Mouse (Mus musculus) CH12.LX (cell line): ENCODE measurements around the gene Mansc4. TPM values are rescaled to one million over a fixed set of nuclear protein-coding genes. Genes with fewer than 3 reads are reported as not detected.

ENCODE experiments used
- DNase-seq: peaks from one replicate; pipeline ENCODE4 v3.0.0-alpha.2; 2013; ENCODE audit errors: extremely low read depth
- H3K27ac ChIP-seq: 2 replicates; pipeline ENCODE4 v1.5.1; 2012; ENCODE audit warnings: low read depth, mild to moderate bottlenecking, control low read depth, moderate library complexity; ENCODE audit not compliant: insufficient read depth
- H3K27me3 ChIP-seq: replicated peaks from 2 replicates; pipeline ENCODE3; 2012; ENCODE audit warnings: inconsistent platforms
- H3K36me3 ChIP-seq, 2 experiments: replicated peaks in 1 of 2; 2 replicates each; pipeline versions ENCODE3 to v1.6.1; 2012; ENCODE audit warnings: inconsistent platforms in 1 of 2, low read length in 1 of 2, mild to moderate bottlenecking in 1 of 2, mixed read lengths in 1 of 2, moderate library complexity in 1 of 2; ENCODE audit not compliant: control insufficient read depth in 1 of 2, insufficient read depth in 1 of 2
- H3K4me1 ChIP-seq, 2 experiments: 2 replicates each; pipeline ENCODE4 v1.6.1; 2012; ENCODE audit warnings: inconsistent platforms in 1 of 2, moderate library complexity in 1 of 2; ENCODE audit not compliant: insufficient read depth in 2 of 2, control insufficient read depth in 1 of 2
- H3K4me2 ChIP-seq: 2 replicates; pipeline ENCODE4 v1.6.1; 2012; ENCODE audit warnings: low read depth, mild to moderate bottlenecking, control low read depth; ENCODE audit not compliant: poor library complexity, insufficient read depth, severe bottlenecking
- H3K4me3 ChIP-seq, 3 experiments: fragments of 150-350 bp in 1 of 3; sonication (generic) in 1 of 3; replicated peaks in 1 of 3; 2 replicates each; pipeline versions ENCODE3 to v1.5.1; 2011 to 2012; ENCODE audit warnings: low read depth in 2 of 3, low read length in 2 of 3, mild to moderate bottlenecking in 2 of 3, moderate library complexity in 2 of 3, control low read depth in 1 of 3, improper control_type of control experiment in 1 of 3, inconsistent platforms in 1 of 3, mixed read lengths in 1 of 3; ENCODE audit not compliant: poor library complexity in 1 of 3
- H3K79me2 ChIP-seq: replicated peaks from 2 replicates; pipeline ENCODE4 v1.6.1; 2012; ENCODE audit warnings: mild to moderate bottlenecking, moderate library complexity; ENCODE audit not compliant: control insufficient read depth, poor library complexity, insufficient read depth, severe bottlenecking; ENCODE audit errors: extremely low read depth
- H3K9ac ChIP-seq: 2 replicates; pipeline ENCODE4 v1.6.1; 2012; ENCODE audit warnings: low read depth, mild to moderate bottlenecking, control low read depth, moderate library complexity; ENCODE audit not compliant: insufficient read depth
- H3K9me3 ChIP-seq: replicated peaks from 2 replicates; pipeline ENCODE3; 2012; ENCODE audit warnings: low read length, inconsistent platforms, mixed read lengths
- BHLHE40 ChIP-seq: IDR thresholded peaks from 2 replicates; pipeline ENCODE4 v1.6.1; 2011; ENCODE audit warnings: mild to moderate bottlenecking, low read depth, low read length, improper control_type of control experiment
- CTCF ChIP-seq, 2 experiments: IDR thresholded peaks in 1 of 2; conservative IDR thresholded peaks in 1 of 2; 2 replicates each; pipeline ENCODE4 v1.5.1; 2011 to 2012; ENCODE audit warnings: low read depth in 2 of 2, low read length in 2 of 2, improper control_type of control experiment in 1 of 2, inconsistent platforms in 1 of 2, mild to moderate bottlenecking in 1 of 2, moderate library complexity in 1 of 2
- E2F4 ChIP-seq: IDR thresholded peaks from 2 replicates; pipeline ENCODE4 v1.6.1; 2011; ENCODE audit warnings: low read depth, low read length, improper control_type of control experiment; ENCODE audit not compliant: insufficient replicate concordance
- EP300 ChIP-seq: IDR thresholded peaks from 2 replicates; pipeline ENCODE4 v1.6.1; 2011; ENCODE audit warnings: low read length, improper control_type of control experiment
- ETS1 ChIP-seq: conservative IDR thresholded peaks from 2 replicates; pipeline ENCODE4 v1.6.1; 2012; ENCODE audit warnings: low read depth, mild to moderate bottlenecking, inconsistent platforms, low read length, improper control_type of control experiment, moderate library complexity
- GABPA ChIP-seq: IDR thresholded peaks from 2 replicates; pipeline ENCODE4 v1.6.1; 2012; ENCODE audit warnings: low read depth, low read length, improper control_type of control experiment, inconsistent platforms; ENCODE audit not compliant: insufficient replicate concordance
- JUN ChIP-seq: IDR thresholded peaks from 2 replicates; pipeline ENCODE4 v1.6.1; 2011; ENCODE audit warnings: low read depth, mild to moderate bottlenecking, low read length, improper control_type of control experiment, moderate library complexity; ENCODE audit not compliant: insufficient read depth
- JUND ChIP-seq: conservative IDR thresholded peaks from 2 replicates; pipeline ENCODE4 v1.6.1; 2011; ENCODE audit warnings: low read depth, low read length, improper control_type of control experiment
- MAZ ChIP-seq: IDR thresholded peaks from 2 replicates; pipeline ENCODE4 v1.6.1; 2012; ENCODE audit warnings: low read depth, mild to moderate bottlenecking, inconsistent platforms, low read length, improper control_type of control experiment, moderate library complexity
- MEF2A ChIP-seq: IDR thresholded peaks from 2 replicates; pipeline ENCODE4 v1.6.1; 2014; ENCODE audit warnings: low read depth, mild to moderate bottlenecking, inconsistent platforms, low read length, improper control_type of control experiment, borderline replicate concordance
- MYC ChIP-seq: IDR thresholded peaks from 2 replicates; pipeline ENCODE4 v1.6.1; 2011; ENCODE audit warnings: low read depth, mild to moderate bottlenecking, improper control_type of control experiment, low read length
- NELFE ChIP-seq: IDR thresholded peaks from 2 replicates; pipeline ENCODE4 v1.6.1; 2011; ENCODE audit warnings: low read depth, low read length, improper control_type of control experiment
- NRF1 ChIP-seq: IDR thresholded peaks from 2 replicates; pipeline ENCODE4 v1.6.1; 2014; ENCODE audit warnings: low read depth, mild to moderate bottlenecking, inconsistent platforms, low read length, improper control_type of control experiment, moderate library complexity
- PAX5 ChIP-seq: IDR thresholded peaks from 2 replicates; pipeline ENCODE4 v1.6.1; 2012; ENCODE audit warnings: low read length, inconsistent platforms, mixed read lengths
- RAD21 ChIP-seq: IDR thresholded peaks from 2 replicates; pipeline ENCODE4 v1.6.1; 2011; ENCODE audit warnings: low read depth, mild to moderate bottlenecking, low read length, improper control_type of control experiment, moderate library complexity
- RCOR1 ChIP-seq: conservative IDR thresholded peaks from 2 replicates; pipeline ENCODE4 v1.6.1; 2012; ENCODE audit warnings: low read depth, mild to moderate bottlenecking, inconsistent platforms, low read length, improper control_type of control experiment
- SIN3A ChIP-seq: IDR thresholded peaks from 2 replicates; pipeline ENCODE4 v1.6.1; 2012; ENCODE audit warnings: low read length, improper control_type of control experiment, inconsistent platforms
- SMC3 ChIP-seq: IDR thresholded peaks from 2 replicates; pipeline ENCODE4 v1.6.1; 2011; ENCODE audit warnings: low read depth, low read length, improper control_type of control experiment
- TBP ChIP-seq: conservative IDR thresholded peaks from 2 replicates; pipeline ENCODE4 v1.6.1; 2011; ENCODE audit warnings: low read depth, low read length, improper control_type of control experiment
- UBTF ChIP-seq: IDR thresholded peaks from 2 replicates; pipeline ENCODE4 v1.6.1; 2012; ENCODE audit warnings: low read depth, mild to moderate bottlenecking, inconsistent platforms, low read length, improper control_type of control experiment, moderate library complexity
- USF2 ChIP-seq: conservative IDR thresholded peaks from 2 replicates; pipeline ENCODE4 v1.6.1; 2011; ENCODE audit warnings: low read depth, low read length, improper control_type of control experiment
- ZKSCAN1 ChIP-seq: IDR thresholded peaks from 2 replicates; pipeline ENCODE4 v1.6.1; 2012; ENCODE audit warnings: low read depth, inconsistent platforms, low read length, improper control_type of control experiment, borderline replicate concordance
- ZMIZ1 ChIP-seq: IDR thresholded peaks from 2 replicates; pipeline ENCODE4 v1.6.1; 2012; ENCODE audit warnings: low read depth, mild to moderate bottlenecking, inconsistent platforms, low read length, improper control_type of control experiment
- dilution Hi-C: fragments of 300-500 bp; cut with MboI; formaldehyde crosslinking; loops from 2 replicates; pipeline ENCODE4 v1.14.3; 2020; ENCODE audit warnings: low sequenced_read_pairs; ENCODE audit not compliant: extremely low pct_unique_long_range_greater_than_20kb, extremely low pct_ligation_motif_present
- in situ Hi-C: fragments of 300-500 bp; cut with MboI; formaldehyde crosslinking; loops from 3 replicates; pipeline ENCODE4 v1.14.3; 2019; ENCODE audit warnings: low sequenced_read_pairs, low pct_ligation_motif_present, low pct_unique_long_range_greater_than_20kb, mixed read lengths
- polyA plus RNA-seq: library from polyadenylated mRNA; unstranded; fragments of >175 nt; gene quantifications from 2 replicates; pipeline ENCODE4 v1.2.1, GENCODE M21; 2012; ENCODE audit warnings: low read depth; ENCODE audit not compliant: insufficient read length
- total RNA-seq, 2 experiments: library from RNA; depleted of rRNA; stranded (reverse); fragments of 300-350 nt in 1 of 2; fragments of >200 nt in 1 of 2; gene quantifications; 2 replicates each; pipeline ENCODE4 v1.2.3; 2012 to 2014

The Mansc4 gene
- total and polyA plus RNA-seq, 3 experiments, result 0.20 TPM; not detected in 2

GRCm38 (mm10) chr6:147055374-147055977 lies 31.4 kb downstream of the Mansc4 start:
- dilution Hi-C loops, result no loop called here
- no peak for DNase-seq
- in situ Hi-C loops, result no loop called here
- no peak overlapping the region for H3K4me2 ChIP-seq
- H3K9me3 ChIP-seq, result no peaks in the 10 kb centered on the region
- H3K9ac ChIP-seq, result no peak overlapping the region
- no peaks in the 10 kb centered on the region for H3K27me3 ChIP-seq
- no peak for TF ChIP-seq RAD21
- TF ChIP-seq, all 38 proteins: peak for 0
- Histone ChIP-seq H3K4me1 (no peaks in the 10 kb centered on the region), H3K4me3 (no peak overlapping the region), H3K27ac (no peak overlapping the region), H3K79me2 (no peaks in the 10 kb centered on the region; the same call in none of the 2 replicates), H3K36me3 (peaks cover 74 to 97% of the 10 kb centered on the region in 2 experiments)

GRCm38 (mm10) chr6:147053785-147054646 lies 32.8 kb downstream of the Mansc4 start:
- Histone ChIP-seq H3K4me1 (no peaks in the 10 kb centered on the region), H3K27ac (no peak overlapping the region), H3K79me2 (no peaks in the 10 kb centered on the region; the same call in none of the 2 replicates), H3K9ac (no peak overlapping the region), H3K9me3 (no peaks in the 10 kb centered on the region), H3K4me3 (no peak overlapping the region), H3K27me3 (no peaks in the 10 kb centered on the region), H3K36me3 (peaks cover 73 to 97% of the 10 kb centered on the region in 2 experiments), H3K4me2 (no peak overlapping the region)
- no peak for DNase-seq
- in situ Hi-C loops, result no loop called here
- TF ChIP-seq SIN3A (no peak), NRF1 (no peak), ZMIZ1 (no peak), ETS1 (no peak), MAZ (no peak), PAX5 (no peak), CTCF (conservative IDR thresholded peaks at IDR 0.05 in 1 of 2, IDR thresholded peaks at IDR 0.05 in 1 of 2; ENCODE audit: low read depth in 2 of 2, low read length in 2 of 2) (no peak)
- dilution Hi-C loops, result no loop called here

DNA sequence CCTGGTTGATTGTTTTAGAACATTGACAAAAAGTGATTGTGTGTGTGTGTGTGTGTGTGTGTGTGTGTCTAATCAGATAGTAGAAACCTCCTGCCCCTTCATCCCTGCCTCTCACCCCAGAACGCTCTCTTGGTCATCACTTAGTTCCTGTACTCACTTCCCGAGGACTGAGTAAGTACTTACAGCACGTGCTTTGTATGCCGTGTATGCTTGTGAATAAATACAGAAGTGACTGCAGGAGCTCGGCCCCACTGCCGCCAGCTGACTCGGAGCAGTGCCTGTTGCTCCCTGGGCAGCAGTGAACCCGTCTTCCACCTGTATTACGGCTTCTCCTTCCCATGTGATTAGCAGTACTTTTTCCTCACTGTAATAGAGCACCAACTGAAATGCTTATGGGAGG lies 34.4 kb downstream of the Mansc4 start:
- Histone ChIP-seq H3K36me3 (peaks cover 75 to 98% of the 10 kb centered on the region in 2 experiments), H3K9me3 (no peaks in the 10 kb centered on the region), H3K27me3 (no peaks in the 10 kb centered on the region), H3K4me3 (no peak overlapping the region), H3K79me2 (no peaks in the 10 kb centered on the region; the same call in none of the 2 replicates), H3K9ac (no peak overlapping the region), H3K4me1 (no peaks in the 10 kb centered on the region), H3K4me2 (no peak overlapping the region), H3K27ac (no peak overlapping the region)
- TF ChIP-seq PAX5, result no peak
- no peak for TF ChIP-seq SMC3
- no peak for TF ChIP-seq TBP
- no peak for TF ChIP-seq USF2
- TF ChIP-seq GABPA, result no peak
- TF ChIP-seq BHLHE40, result no peak
- TF ChIP-seq NELFE, result no peak
- no peak for TF ChIP-seq MYC
- no peak for TF ChIP-seq JUN
- no peak for TF ChIP-seq ETS1
- no peak for TF ChIP-seq MEF2A
- TF ChIP-seq EP300, result no peak
- TF ChIP-seq RCOR1, result no peak
- TF ChIP-seq JUND, result no peak
- TF ChIP-seq ZKSCAN1, result no peak
- TF ChIP-seq UBTF, result no peak
- TF ChIP-seq CTCF (conservative IDR thresholded peaks at IDR 0.05 in 1 of 2, IDR thresholded peaks at IDR 0.05 in 1 of 2; ENCODE audit: low read depth in 2 of 2, low read length in 2 of 2), result no peak
- TF ChIP-seq ZMIZ1, result no peak
- no peak for TF ChIP-seq SIN3A
- no peak for TF ChIP-seq E2F4
- in situ Hi-C loops, result no loop called here
- dilution Hi-C loops, result no loop called here
- no peak for DNase-seq
